Mouse (Mus musculus) embryo, embryonic 11 days (tissue): ENCODE measurements around the gene Zmiz1.

Source experiments
- DNase-seq: peaks from one replicate; pipeline ENCODE4 v3.0.0-alpha.2; 2015

Zmiz1 gene

GRCm38 (mm10) chr14:25474017-25474416 lies 15.0 kb downstream of the Zmiz1 start:
- DNase-seq = no peak

GRCm38 (mm10) chr14:25474732-25475131 lies 15.7 kb downstream of the Zmiz1 start:
- DNase-seq = no peak

DNA sequence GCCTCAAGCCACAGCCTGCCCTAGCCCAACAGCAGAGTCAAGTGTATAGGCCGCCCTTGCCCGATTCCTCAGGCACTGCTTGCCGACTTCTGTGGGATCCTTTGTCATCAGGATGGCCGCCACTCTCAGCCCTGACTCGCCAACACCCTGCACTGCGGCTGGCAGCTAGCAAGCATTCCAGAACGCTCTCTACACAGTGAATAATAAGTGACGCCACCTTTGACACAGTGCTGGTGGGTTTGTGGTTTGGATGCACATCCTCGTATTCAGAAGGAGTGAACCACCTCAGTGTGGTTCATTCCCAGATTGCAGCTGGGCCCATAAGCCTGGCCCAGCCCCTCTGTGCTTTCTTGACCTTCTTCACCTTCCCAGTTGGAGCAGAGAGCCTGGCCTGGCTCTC lies 17.1 kb downstream of the Zmiz1 start:
- DNase-seq = no peak

- DNase-seq = no peak
Measured at GRCm38 (mm10) chr14:25476453-25476852, 17.5 kb downstream of the Zmiz1 start.

- DNase-seq = no peak
Measured at GRCm38 (mm10) chr14:25477268-25477667, 18.3 kb downstream of the Zmiz1 start.

DNA sequence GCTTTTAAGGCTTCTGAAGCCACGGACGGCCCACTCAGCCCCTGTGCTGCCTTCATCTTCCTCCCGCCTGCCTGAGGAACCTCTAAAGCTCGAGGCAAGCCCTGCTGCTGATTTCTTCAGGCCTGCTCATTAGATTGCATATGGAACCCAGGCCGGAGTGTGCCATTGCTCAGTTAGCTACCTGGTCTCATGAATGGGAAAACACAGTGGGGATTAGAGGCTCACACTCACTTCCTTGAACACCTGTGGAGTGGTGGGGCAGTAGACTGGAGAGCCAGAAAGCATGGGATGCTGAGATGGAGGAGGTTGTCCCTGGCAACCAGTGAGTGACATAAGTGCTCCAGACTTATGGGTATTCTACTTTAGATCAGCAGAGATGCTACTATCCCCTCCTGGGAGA lies 19.3 kb downstream of the Zmiz1 start:
- DNase-seq = no peak

GRCm38 (mm10) chr14:25478755-25479154 lies 19.8 kb downstream of the Zmiz1 start:
- no peak for DNase-seq

- DNase-seq = no peak
Measured at GRCm38 (mm10) chr14:25479841-25480252, 20.9 kb downstream of the Zmiz1 start.

DNA sequence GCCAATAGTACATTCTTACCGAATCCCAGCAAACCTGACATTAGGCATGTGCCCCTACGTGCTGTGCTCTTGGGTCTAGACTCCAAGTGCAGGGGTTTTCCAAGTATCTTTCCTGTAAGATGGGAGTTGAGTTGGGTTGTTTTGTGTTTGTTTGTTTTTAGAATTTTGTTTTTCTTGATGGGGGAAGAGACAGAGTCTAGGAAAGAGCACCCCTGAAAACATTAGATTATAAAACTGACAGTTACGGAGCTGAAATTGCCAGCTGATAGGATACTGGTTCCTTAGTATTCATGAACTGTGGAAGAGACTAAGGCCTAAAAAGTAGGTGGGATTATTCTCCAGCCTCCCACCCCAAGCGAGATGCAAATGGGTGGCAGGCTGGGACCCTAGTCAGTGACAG lies 21.5 kb downstream of the Zmiz1 start:
- DNase-seq = no peak

- no peak for DNase-seq
Measured at GRCm38 (mm10) chr14:25480916-25481666, 22.1 kb downstream of the Zmiz1 start.

GRCm38 (mm10) chr14:25481667-25482331 lies 22.8 kb downstream of the Zmiz1 start:
- DNase-seq = no peak

DNA sequence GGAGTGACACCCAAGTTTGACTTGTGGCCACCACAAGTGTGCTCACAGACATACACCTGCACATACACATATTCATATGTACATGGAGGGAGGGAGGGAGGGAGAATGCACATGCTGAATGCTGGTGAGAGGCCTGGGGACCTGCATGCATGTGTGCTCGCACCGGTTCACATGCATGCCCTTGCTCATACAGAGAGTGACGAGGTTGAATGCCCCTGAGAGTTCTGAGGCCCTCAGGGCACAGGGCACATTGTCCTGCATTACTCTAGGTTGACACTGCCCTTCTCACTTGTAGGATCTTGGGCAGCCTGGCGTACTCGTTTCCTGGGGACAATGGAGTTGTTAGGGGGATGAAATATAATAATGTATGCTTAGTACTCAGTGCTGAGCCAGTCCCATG lies 23.4 kb downstream of the Zmiz1 start:
- DNase-seq = no peak

- no peak for DNase-seq
Measured at GRCm38 (mm10) chr14:25483285-25483684, 24.3 kb downstream of the Zmiz1 start.

DNA sequence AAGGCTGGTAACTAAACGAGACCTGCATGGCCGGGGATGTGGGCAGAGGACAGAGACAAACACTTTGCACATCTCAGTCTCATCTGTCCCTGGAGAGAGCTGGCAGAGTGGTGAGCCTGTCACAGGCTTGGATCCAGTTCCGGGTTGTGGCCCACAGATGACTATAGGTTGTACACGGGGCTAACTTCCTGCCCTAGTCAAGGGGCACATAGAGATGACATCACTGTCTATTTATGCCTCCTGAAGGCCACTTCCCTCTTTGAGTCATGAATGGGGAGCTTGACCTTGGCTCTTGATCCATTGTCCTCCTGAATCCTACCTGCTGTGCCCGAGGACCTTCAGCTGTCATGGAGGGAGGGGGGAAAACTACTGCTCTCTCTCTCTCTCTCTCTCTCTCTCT lies 25.1 kb downstream of the Zmiz1 start:
- DNase-seq = no peak

GRCm38 (mm10) chr14:25486220-25486619 lies 27.2 kb downstream of the Zmiz1 start:
- DNase-seq = no peak

- no peak for DNase-seq
Measured at GRCm38 (mm10) chr14:25486742-25487469, 27.9 kb downstream of the Zmiz1 start.

- DNase-seq = no peak
Measured at GRCm38 (mm10) chr14:25487470-25487955, 28.5 kb downstream of the Zmiz1 start.

GRCm38 (mm10) chr14:25488097-25488613 lies 29.2 kb downstream of the Zmiz1 start:
- DNase-seq = no peak

DNA sequence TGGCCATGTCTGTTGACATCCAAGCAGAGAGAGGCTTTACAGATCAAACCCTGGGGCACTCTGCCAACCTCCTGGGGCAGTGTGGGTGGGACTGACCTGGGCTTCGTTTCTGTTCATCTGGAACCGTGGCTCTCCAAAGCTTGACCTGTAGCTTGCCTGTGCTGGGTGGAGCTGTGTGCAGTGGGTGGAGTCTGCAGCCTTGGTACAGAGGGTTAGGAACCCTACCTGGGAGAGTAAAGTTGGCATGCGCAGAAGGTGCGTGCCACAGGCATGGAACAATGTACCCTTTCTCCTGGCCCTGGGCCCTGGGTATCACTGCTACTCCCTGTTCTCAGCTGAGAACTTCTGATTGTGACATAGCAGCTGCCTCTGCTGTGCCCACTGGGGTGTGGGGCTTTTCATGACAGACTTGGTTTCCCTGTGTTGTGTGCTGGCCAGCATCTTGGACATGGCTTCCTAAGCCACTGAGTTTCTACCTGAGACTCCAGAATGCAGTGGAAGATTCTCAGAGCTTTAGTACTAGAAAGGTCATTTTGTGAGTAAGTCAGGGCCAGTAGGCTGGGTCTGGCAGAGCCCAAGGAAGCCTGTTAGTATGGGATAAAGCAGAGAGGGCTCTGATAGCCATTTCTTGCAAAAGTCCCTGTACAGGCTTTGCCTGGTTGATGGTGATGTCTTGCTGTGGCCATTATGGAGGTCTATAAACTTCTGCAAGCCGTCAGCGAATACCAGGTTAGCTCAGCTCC lies 30.5 kb downstream of the Zmiz1 start:
- DNase-seq = no peak

DNA sequence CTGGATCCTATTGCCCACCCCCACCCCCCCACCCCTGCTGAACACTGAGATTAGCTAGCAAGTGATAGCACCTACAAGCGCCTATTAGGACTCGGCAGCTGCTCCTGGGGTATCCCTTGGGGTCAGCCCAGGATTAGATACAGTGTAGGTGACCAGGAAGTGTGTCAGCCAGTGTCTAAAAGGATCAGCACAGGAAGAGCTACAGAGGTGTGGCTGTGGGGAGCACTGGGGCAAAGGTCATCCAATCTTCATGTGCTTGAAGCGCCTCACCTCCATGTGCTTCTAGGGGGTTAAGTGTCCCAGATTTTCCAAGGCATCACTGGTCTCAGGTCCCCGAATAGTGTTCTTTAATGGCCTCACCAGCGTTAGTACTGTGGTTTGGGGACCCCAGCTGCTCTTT lies 33.0 kb downstream of the Zmiz1 start:
- DNase-seq = no peak

- DNase-seq = no peak
Measured at GRCm38 (mm10) chr14:25492567-25493279, 33.7 kb downstream of the Zmiz1 start.
